Mouse (Mus musculus) C2C12 (cell line): ENCODE results near the gene Glrp1. TPM values are rescaled to one million over a fixed set of nuclear protein-coding genes. Genes with fewer than 3 reads are reported as not detected.
A peak's percentile ranks its signal among the peaks of the same experiment; 100 is the strongest.

Experiments used
- H3K27me3 ChIP-seq: one replicate; pipeline ENCODE4 v1.6.1; 2011; ENCODE audit not compliant: control insufficient read depth, insufficient read depth, insufficient read length
- H3K36me3 ChIP-seq: one replicate; pipeline ENCODE4 v1.6.1; 2011; ENCODE audit not compliant: control insufficient read depth, insufficient read depth
- H3K4me3 ChIP-seq: one replicate; pipeline ENCODE4 v1.5.1; 2011; ENCODE audit warnings: mild to moderate bottlenecking, control low read depth; ENCODE audit not compliant: poor library complexity, insufficient read depth, severe bottlenecking
- H3K79me2 ChIP-seq: one replicate; pipeline ENCODE4 v1.6.1; 2011; ENCODE audit not compliant: control insufficient read depth, insufficient read depth
- H3K79me3 ChIP-seq: one replicate; pipeline ENCODE4 v1.6.1; 2011; ENCODE audit warnings: low read depth, control low read depth
- H3ac ChIP-seq: one replicate; pipeline ENCODE3; 2011; ENCODE audit warnings: low read depth; ENCODE audit not compliant: control insufficient read depth, insufficient read length
- CEBPB ChIP-seq: IDR thresholded peaks from one replicate; pipeline ENCODE4 v1.6.1; 2011; ENCODE audit warnings: low read depth, mild to moderate bottlenecking, control low read depth, moderate library complexity
- CTCF ChIP-seq: IDR thresholded peaks from one replicate; pipeline ENCODE4 v1.5.1; 2011; ENCODE audit not compliant: control insufficient read depth, insufficient read depth, insufficient read length
- FOSL1 ChIP-seq: IDR thresholded peaks from one replicate; pipeline ENCODE4 v1.8.0; 2011; ENCODE audit warnings: mild to moderate bottlenecking, low read length; ENCODE audit not compliant: poor library complexity, insufficient read depth, severe bottlenecking
- MAX ChIP-seq: IDR thresholded peaks from one replicate; pipeline ENCODE4 v1.6.1; 2011; ENCODE audit warnings: mild to moderate bottlenecking, control low read depth
- MYOD1 ChIP-seq: IDR thresholded peaks from one replicate; pipeline ENCODE4 v1.6.1; 2011; ENCODE audit warnings: low read depth; ENCODE audit not compliant: control insufficient read depth, insufficient read length
- MYOG ChIP-seq: IDR thresholded peaks from one replicate; pipeline ENCODE4 v1.6.1; 2011; ENCODE audit not compliant: control insufficient read depth, insufficient read length; ENCODE audit errors: extremely low read depth
- USF1 ChIP-seq: IDR thresholded peaks from one replicate; pipeline ENCODE4 v1.6.1; 2011; ENCODE audit warnings: low read depth, mild to moderate bottlenecking, control low read depth, moderate library complexity
- polyA plus RNA-seq: library from polyadenylated mRNA; unstranded; fragments of >200 nt; fragmentation: generic; extraction: Trizol; gene quantifications from one replicate; pipeline ENCODE4 v1.2.1, GENCODE M21; 2012; ENCODE audit warnings: missing spikeins

Glrp1 gene
- polyA plus RNA-seq, 1 experiment, result 1.3 TPM

DNA sequence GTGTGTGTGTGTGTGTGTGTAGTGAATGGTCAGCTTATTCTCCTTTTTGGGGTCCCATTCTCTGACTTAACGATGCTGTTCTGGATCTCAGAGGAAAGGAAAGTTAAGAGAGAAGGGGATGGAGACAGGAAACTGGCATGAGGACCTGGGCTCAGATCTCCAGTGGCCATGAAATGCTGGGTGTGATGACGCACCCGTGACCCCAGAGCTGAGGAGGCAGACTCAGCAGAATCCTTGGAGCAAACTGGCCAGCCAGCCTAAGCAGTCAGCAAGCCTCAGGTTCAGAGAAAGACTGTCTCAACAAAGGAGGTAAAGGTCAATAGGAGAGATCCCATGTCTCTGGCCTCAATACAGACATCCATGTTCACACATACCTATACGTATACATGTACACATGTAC, 40.1 kb downstream of the Glrp1 start:
- Histone ChIP-seq H3K79me2 (no peaks in the 10 kb centered on the region), H3ac (no peak overlapping the region), H3K36me3 (no peaks in the 10 kb centered on the region), H3K79me3 (no peaks in the 10 kb centered on the region), H3K27me3 (no peaks in the 10 kb centered on the region), H3K4me3 (no peak overlapping the region)
- TF ChIP-seq FOSL1 (no peak), CTCF (no peak), USF1 (no peak), CEBPB (no peak), MAX (no peak)

DNA sequence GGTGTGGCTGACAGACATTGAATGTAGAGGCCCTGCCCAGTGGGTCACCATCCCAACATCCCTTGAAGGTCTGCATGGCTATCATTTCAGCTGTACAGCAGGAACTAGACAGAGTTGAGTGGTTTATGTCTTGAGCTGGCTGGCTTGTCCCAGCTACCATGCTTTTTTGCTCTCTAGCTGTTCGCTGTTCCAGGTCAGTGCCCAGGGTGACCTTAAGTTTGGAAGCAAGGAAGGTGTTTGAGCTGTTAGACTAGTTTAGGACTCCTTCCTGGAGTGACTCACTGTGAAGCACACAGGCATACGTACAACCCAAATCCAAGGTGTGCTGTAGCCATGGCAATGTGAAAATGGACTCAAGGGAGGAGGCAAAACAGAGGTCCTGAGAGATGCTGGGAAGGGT, 41.5 kb downstream of the Glrp1 start:
- no peak for TF ChIP-seq USF1
- TF ChIP-seq MYOG, result no peak
- TF ChIP-seq MAX, result no peak
- TF ChIP-seq CTCF, result no peak
- no peak for TF ChIP-seq FOSL1
- no peak for TF ChIP-seq CEBPB
- no peaks in the 10 kb centered on the region for H3K27me3 ChIP-seq
- H3K36me3 ChIP-seq, result no peaks in the 10 kb centered on the region
- H3K79me3 ChIP-seq, result no peaks in the 10 kb centered on the region
- no peak overlapping the region for H3ac ChIP-seq
- no peak overlapping the region for H3K4me3 ChIP-seq
- no peaks in the 10 kb centered on the region for H3K79me2 ChIP-seq

DNA sequence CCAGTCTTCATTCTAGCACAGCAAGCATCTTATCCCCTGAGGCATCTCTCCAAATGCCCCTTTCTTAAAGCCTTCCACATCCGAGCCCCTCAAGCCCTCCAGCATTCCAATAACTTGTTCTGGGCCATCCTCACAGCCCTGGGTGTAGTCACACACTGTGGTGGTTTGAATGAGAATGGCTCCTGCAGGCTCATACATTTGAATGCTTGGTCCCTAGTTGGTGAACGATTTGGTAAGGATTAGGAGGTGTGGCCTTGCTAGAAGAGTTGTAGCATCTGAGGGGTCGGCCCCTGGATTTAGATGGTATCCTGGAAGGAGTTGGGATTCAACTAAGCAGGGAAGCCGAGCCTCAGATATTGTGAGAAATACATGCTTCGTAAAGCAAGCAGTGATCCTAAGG, 42.0 kb downstream of the Glrp1 start:
- no peak overlapping the region for H3ac ChIP-seq
- no peak for TF ChIP-seq CTCF
- TF ChIP-seq CEBPB, result no peak
- TF ChIP-seq FOSL1, result no peak
- no peak for TF ChIP-seq USF1
- no peak for TF ChIP-seq MYOG
- TF ChIP-seq MAX, result no peak
- no peak for TF ChIP-seq MYOD1
- H3K4me3 ChIP-seq, result no peak overlapping the region
- H3K36me3 ChIP-seq, result no peaks in the 10 kb centered on the region
- no peaks in the 10 kb centered on the region for H3K27me3 ChIP-seq
- H3K79me2 ChIP-seq, result no peaks in the 10 kb centered on the region
- H3K79me3 ChIP-seq, result no peaks in the 10 kb centered on the region

DNA sequence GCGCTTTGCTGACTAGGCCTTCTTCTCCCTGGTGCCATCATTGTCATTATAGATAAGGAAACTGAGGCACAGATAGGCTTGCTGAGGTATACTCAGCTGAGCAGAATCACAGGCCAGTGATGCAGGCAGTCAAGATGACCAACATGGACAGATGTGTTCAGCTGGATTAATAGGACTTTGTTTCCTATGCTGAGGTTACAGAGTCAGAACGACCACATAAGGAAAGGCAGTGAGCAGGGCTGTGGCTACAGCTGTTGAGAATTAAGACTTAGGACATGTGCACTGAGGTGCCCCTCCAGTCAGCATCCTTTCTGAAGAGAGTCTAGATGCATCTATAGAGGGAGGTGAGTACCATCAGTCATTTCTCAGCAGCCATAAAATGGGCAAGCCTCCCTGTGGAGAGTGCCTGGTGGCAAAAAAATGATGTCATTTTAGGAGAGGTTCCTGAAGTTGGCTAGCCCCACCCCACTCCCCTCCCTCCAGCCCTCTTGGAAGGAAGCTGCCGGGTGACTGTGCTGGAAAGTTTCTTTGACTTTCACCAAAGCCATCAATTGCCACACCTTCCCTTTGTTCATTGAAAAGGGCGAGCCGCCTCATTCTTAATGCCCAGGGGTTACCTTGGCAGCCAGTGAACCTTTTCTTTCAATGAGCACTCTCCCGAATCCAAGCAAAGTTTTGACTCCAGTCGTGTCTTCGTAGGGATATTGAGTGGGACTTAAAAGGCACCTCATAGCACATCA, 43.4 kb downstream of the Glrp1 start:
- no peak overlapping the region for H3K4me3 ChIP-seq
- no peaks in the 10 kb centered on the region for H3K27me3 ChIP-seq
- no peak overlapping the region for H3ac ChIP-seq
- H3K79me3 ChIP-seq, result no peaks in the 10 kb centered on the region
- H3K36me3 ChIP-seq, result no peaks in the 10 kb centered on the region
- no peaks in the 10 kb centered on the region for H3K79me2 ChIP-seq
- TF ChIP-seq MYOD1 (peak; percentile 26), MAX (no peak)

DNA sequence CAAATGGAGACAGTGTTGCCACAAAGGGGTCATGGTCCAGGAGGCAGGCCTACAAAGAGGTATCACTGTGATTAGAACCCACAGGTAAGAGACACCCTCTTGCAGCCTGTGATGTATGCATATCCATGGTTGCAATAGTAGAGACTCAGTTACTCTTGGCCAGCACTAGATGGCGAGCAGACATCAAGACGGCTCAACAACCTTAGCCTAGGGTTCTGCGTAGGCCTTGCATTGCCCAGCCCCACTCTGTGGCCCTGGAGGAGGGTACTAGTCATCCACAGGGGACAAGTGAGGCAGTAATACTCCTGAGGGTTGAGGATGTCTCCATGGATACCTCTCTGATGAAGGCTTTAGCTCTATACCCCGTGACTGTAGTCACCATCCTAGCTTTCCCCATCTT, 44.1 kb downstream of the Glrp1 start:
- no peaks in the 10 kb centered on the region for H3K27me3 ChIP-seq
- H3K79me3 ChIP-seq, result no peaks in the 10 kb centered on the region
- H3K79me2 ChIP-seq, result no peaks in the 10 kb centered on the region
- H3K36me3 ChIP-seq, result no peaks in the 10 kb centered on the region
- no peak overlapping the region for H3K4me3 ChIP-seq
- TF ChIP-seq FOSL1, result no peak
- no peak for TF ChIP-seq CTCF
- TF ChIP-seq USF1, result no peak
- no peak for TF ChIP-seq MYOG
- no peak for TF ChIP-seq MYOD1
- TF ChIP-seq MAX, result no peak
- TF ChIP-seq CEBPB, result no peak
- no peak overlapping the region for H3ac ChIP-seq

DNA sequence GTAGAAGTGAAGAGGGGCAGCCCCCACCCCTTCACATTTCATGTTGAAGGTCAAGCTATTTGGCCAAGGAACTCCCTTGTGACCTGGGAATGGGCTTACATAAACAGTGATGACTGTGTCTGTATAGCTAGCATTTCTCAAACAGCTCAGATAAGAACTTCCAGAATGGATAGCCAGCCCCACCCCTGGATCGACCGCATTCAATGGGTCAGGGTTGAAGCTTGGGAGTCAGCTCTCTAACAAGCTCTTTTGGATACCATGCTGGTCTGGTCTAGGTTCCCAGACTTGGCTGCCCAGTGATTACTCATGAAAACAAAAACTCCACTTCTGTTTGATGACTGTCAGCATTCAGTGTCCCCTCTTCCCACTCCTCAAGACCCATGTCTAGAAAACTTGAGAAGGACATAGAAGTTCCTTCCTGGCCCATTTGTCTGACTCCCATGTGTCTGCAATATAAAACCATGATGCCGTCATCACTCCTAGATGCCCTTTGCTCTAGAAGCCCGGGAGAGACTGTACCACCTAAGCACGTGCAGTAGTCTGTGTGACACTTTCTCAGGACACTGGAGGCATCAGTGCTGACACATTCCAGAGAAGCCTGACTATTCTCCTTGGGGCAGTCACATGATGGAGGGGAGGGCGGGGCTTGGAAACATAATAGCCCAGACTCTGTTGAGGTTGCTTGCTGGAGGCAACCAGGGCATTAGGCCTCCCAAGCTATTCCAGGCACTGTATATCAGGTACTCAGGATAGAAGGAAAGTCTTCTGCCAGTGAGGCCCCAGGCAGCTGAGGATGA, 45.6 kb downstream of the Glrp1 start:
- H3K36me3 ChIP-seq, result no peaks in the 10 kb centered on the region
- H3K79me2 ChIP-seq, result no peaks in the 10 kb centered on the region
- TF ChIP-seq USF1 (peak; percentile 88), CTCF (no peak), MAX (peak; percentile 20)
- H3ac ChIP-seq, result no peak overlapping the region
- no peaks in the 10 kb centered on the region for H3K79me3 ChIP-seq
- H3K4me3 ChIP-seq, result no peak overlapping the region
- no peaks in the 10 kb centered on the region for H3K27me3 ChIP-seq
